Mouse (Mus musculus) midbrain, embryonic 12.5 days (tissue): ENCODE measurements around the gene Mycbp2. TPM values are rescaled to one million over a fixed set of nuclear protein-coding genes. Genes with fewer than 3 reads are reported as not detected.

Experiments
- ATAC-seq: fragments of 200-750 bp; cut with Nextera tagmentation; 2 replicates; pipeline ENCODE4 v1.8.0; 2017; ENCODE audit warnings: low read depth, moderate TSS enrichment, moderate library complexity; ENCODE audit not compliant: low FRiP score
- H3K27ac ChIP-seq: fragments of 300-500 bp; sonication (generic); replicated peaks from 2 replicates; pipeline ENCODE4 v1.5.1; 2016; ENCODE audit warnings: mild to moderate bottlenecking
- H3K27me3 ChIP-seq: fragments of 300-500 bp; sonication (generic); 2 replicates; pipeline ENCODE4 v1.6.1; 2016; ENCODE audit warnings: mild to moderate bottlenecking
- H3K36me3 ChIP-seq: fragments of 300-500 bp; sonication (generic); 2 replicates; pipeline ENCODE4 v1.6.1; 2016
- H3K4me1 ChIP-seq: fragments of 300-500 bp; sonication (generic); 2 replicates; pipeline ENCODE4 v1.6.1; 2016
- H3K4me2 ChIP-seq: fragments of 300-500 bp; sonication (generic); replicated peaks from 2 replicates; pipeline ENCODE4 v1.6.1; 2016; ENCODE audit warnings: mild to moderate bottlenecking, moderate library complexity
- H3K4me3 ChIP-seq: fragments of 300-500 bp; sonication (generic); 2 replicates; pipeline ENCODE4 v1.5.1; 2016; ENCODE audit warnings: mild to moderate bottlenecking
- H3K9ac ChIP-seq: fragments of 300-500 bp; sonication (generic); replicated peaks from 2 replicates; pipeline ENCODE4 v1.6.1; 2016; ENCODE audit warnings: mild to moderate bottlenecking, moderate library complexity
- H3K9me3 ChIP-seq: fragments of 300-500 bp; sonication (generic); 2 replicates; pipeline ENCODE4 v1.6.1; 2016; ENCODE audit warnings: mild to moderate bottlenecking
- WGBS: fragments of 180-500 bp; shearing (Covaris S2); methylation state at CpG from one replicate; pipeline ENCODE4 v1.1.7; 2016; 5-methylcytosine and 5-hydroxymethylcytosine counted together
- polyA plus RNA-seq: library from polyadenylated mRNA; unstranded; fragments of >200 nt; fragmentation: Nextera tagmentation; extraction: Ambion mirVana; gene quantifications from 2 replicates; pipeline ENCODE4 v1.2.1, GENCODE M21; 2016

Gene Mycbp2
- polyA plus RNA-seq, 1 experiment from 2014 or later = 34.4 TPM

- ATAC-seq = no peak; the same call in 1 of the 2 replicates
- Histone ChIP-seq H3K4me3 (no peak overlapping the region), H3K36me3 (peaks cover 42% of the 10 kb centered on the region)
Measured at GRCm38 (mm10) chr14:103079209-103079977, 267.2 kb downstream of the Mycbp2 start.

DNA sequence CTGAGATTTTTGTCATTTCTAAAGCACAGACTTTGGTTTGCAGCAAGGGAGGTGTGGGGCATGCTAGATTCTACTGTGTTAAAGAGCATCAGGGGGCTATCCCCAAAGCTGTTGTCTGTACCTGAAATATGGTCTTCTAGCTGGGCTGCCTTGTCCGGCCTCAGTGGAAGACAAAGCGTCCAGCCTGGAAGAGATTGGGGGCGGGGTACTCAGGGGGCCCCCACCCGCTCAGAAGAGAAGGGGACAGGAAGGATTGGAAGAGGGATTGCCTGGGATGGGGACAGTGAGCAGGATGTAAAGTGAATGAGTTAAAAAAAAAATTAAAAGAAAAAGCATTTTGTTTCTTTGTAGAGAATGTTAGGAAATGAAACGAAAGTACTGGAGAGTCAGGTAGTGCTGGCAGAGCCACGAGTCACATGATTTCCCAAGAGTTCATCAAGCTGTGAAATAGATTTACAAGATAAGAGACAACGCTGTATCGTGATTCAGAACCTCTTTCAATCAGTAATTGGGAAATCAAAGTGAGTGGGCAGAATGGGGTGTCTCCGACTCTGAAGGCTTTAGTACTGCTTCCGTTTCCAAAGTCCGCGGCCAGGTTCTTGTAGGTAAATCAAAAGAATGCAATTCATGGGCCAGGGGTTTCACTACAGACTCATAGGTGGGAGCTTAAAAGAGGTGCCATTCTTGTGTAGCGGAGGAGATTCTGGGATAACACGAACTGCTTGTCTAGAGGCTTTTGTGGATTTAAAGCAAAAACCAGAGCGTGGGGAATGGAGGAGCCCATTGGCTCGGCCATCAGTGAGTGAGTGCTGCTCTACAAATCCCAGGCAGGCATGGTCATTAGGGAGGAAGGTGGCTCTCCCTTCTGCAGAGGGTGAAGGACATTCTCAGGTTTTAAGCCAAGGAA, 268.4 kb downstream of the Mycbp2 start:
- Histone ChIP-seq H3K36me3 (peaks cover 38% of the 10 kb centered on the region), H3K27ac (no peak overlapping the region), H3K4me2 (no peak overlapping the region), H3K9me3 (no peaks in the 10 kb centered on the region), H3K27me3 (no peaks in the 10 kb centered on the region), H3K4me1 (no peaks in the 10 kb centered on the region), H3K9ac (no peak overlapping the region), H3K4me3 (no peak overlapping the region)
- no peak for ATAC-seq
- 91% methylated on average over 16 of the region's 16 CpGs for WGBS

More at GRCm38 (mm10) chr14:103079209-103079977, 267.2 kb downstream of the Mycbp2 start:
- no peaks in the 10 kb centered on the region for H3K4me1 ChIP-seq
- no peaks in the 10 kb centered on the region for H3K9me3 ChIP-seq
- H3K27ac ChIP-seq = no peak overlapping the region
- H3K4me2 ChIP-seq = no peak overlapping the region
- no peak overlapping the region for H3K9ac ChIP-seq
- 91% methylated on average over 9 of the region's 9 CpGs for WGBS
- H3K27me3 ChIP-seq = no peaks in the 10 kb centered on the region

- Histone ChIP-seq H3K27ac (no peak overlapping the region), H3K9ac (no peak overlapping the region), H3K27me3 (no peaks in the 10 kb centered on the region), H3K9me3 (no peaks in the 10 kb centered on the region), H3K36me3 (peaks cover 31% of the 10 kb centered on the region; the same call in 1 of the 2 replicates), H3K4me1 (no peaks in the 10 kb centered on the region), H3K4me3 (no peak overlapping the region), H3K4me2 (no peak overlapping the region)
- ATAC-seq = no peak
- WGBS = 93% methylated on average over 9 of the region's 9 CpGs
Measured at GRCm38 (mm10) chr14:103077272-103078005, 269.2 kb downstream of the Mycbp2 start.

DNA sequence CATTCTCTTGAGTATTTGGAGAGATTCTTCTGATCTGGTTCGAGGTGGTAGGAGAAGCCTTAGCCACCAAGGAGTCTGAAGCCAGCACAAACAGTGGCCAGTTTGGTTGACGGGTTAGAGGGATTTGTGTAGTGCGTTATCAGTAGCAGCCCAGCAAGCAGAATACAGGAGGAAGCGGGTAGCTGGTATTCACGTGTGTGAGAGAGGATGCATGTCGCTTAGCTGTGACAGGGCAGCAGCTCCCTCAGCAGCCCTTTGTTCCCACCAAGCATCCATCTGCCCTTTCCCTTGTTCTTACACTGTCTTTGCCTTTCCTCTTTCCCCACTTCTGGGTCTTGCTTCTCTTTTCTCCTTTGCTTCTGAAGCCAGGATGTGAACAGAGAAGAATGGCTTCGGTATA, 271.4 kb downstream of the Mycbp2 start:
- no peak for ATAC-seq
- Histone ChIP-seq H3K4me1 (peaks cover 6% of the 10 kb centered on the region; the same call in 1 of the 2 replicates), H3K9me3 (no peaks in the 10 kb centered on the region), H3K4me2 (no peak overlapping the region), H3K27me3 (no peaks in the 10 kb centered on the region), H3K36me3 (peaks cover 28% of the 10 kb centered on the region; the same call in 1 of the 2 replicates), H3K4me3 (no peak overlapping the region), H3K9ac (no peak overlapping the region), H3K27ac (no peak overlapping the region)
- WGBS = 61% methylated on average over 7 of the region's 7 CpGs

- Histone ChIP-seq H3K4me3 (no peak overlapping the region), H3K27ac (no peak overlapping the region), H3K27me3 (no peaks in the 10 kb centered on the region), H3K36me3 (peaks cover 17% of the 10 kb centered on the region; the same call in 1 of the 2 replicates), H3K9ac (no peak overlapping the region), H3K9me3 (no peaks in the 10 kb centered on the region), H3K4me1 (peaks cover 6% of the 10 kb centered on the region; the same call in 1 of the 2 replicates), H3K4me2 (no peak overlapping the region)
- ATAC-seq = no peak
- WGBS = 83% methylated on average over 8 of the region's 8 CpGs
Measured at GRCm38 (mm10) chr14:103073825-103074224, 272.8 kb downstream of the Mycbp2 start.

DNA sequence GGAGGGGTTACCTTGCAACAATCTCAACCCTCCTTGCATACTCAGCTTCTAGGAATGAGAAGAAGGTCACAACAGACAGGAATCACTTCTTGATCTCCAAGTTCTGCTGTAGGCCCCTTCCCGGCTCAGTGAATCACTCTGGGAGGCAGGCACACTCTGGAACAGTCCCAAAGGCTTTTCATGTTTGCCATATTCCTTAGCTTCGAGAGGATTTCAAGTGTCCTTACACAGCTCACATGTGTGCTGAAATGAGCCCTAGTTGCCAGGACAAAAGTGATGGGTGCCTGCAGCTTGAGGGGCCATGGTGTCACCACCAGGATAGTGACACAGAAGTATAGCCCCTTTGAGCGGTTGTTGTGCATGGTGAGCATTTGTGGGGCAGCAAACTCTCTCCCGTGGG, 273.9 kb downstream of the Mycbp2 start:
- peaks cover 12% of the 10 kb centered on the region; the same call in 1 of the 2 replicates for H3K36me3 ChIP-seq
- no peaks in the 10 kb centered on the region for H3K27me3 ChIP-seq
- no peak overlapping the region for H3K27ac ChIP-seq

DNA sequence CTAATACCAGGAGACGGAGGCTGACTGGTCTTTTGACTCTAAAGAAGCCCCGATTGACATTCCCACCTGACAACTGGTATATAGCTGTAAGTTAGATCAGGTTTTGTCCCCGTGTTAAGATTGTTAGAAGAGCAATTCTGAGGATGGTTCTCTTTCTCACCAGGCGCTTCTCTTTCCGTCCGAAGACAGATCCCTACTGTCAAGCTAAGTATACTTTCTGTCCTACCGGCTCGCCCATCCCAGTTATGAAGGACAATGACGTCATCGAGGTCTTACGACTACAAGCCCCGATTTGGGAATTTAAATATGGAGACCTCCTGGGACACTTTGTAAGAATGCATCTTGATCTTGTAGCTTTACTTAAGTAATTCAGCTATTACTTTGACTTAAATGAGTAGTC, 275.1 kb downstream of the Mycbp2 start:
- Histone ChIP-seq H3K4me2 (no peak overlapping the region), H3K4me1 (peaks cover 6% of the 10 kb centered on the region; the same call in 1 of the 2 replicates), H3K27me3 (no peaks in the 10 kb centered on the region), H3K27ac (no peak overlapping the region), H3K4me3 (no peak overlapping the region), H3K36me3 (peaks cover 9% of the 10 kb centered on the region; the same call in 1 of the 2 replicates), H3K9ac (no peak overlapping the region), H3K9me3 (no peaks in the 10 kb centered on the region)
- WGBS = 92% methylated on average over 12 of the region's 12 CpGs
- no peak for ATAC-seq

More for the DNA sequence above, 273.9 kb downstream of the Mycbp2 start:
- Histone ChIP-seq H3K4me1 (peaks cover 6% of the 10 kb centered on the region; the same call in 1 of the 2 replicates), H3K9ac (no peak overlapping the region), H3K4me2 (no peak overlapping the region), H3K4me3 (no peak overlapping the region), H3K9me3 (no peaks in the 10 kb centered on the region)
- 92% methylated on average over 4 of the region's 4 CpGs for WGBS
- ATAC-seq = no peak

GRCm38 (mm10) chr14:103070790-103071189, 275.8 kb downstream of the Mycbp2 start:
- WGBS = 6% methylated on average over 10 of the region's 10 CpGs
- H3K27ac ChIP-seq = peak overlapping the region; percentile 74; the same call in 1 of the 2 replicates
- ATAC-seq = no peak
- H3K9ac ChIP-seq = peak overlapping the region; percentile 73
- H3K4me1 ChIP-seq = peaks cover 6% of the 10 kb centered on the region; the same call in 1 of the 2 replicates
- H3K27me3 ChIP-seq = no peaks in the 10 kb centered on the region
- H3K4me2 ChIP-seq = peak overlapping the region; percentile 76
- peak overlapping the region; percentile 65 for H3K4me3 ChIP-seq
- H3K9me3 ChIP-seq = no peaks in the 10 kb centered on the region
- H3K36me3 ChIP-seq = peaks cover 9% of the 10 kb centered on the region; the same call in 1 of the 2 replicates

GRCm38 (mm10) chr14:103069864-103070611, 276.6 kb downstream of the Mycbp2 start, which contains the start of gene Cln5:
Gene Cln5 (plus strand): TSS chr14:103070216.
- Histone ChIP-seq H3K27me3 (no peaks in the 10 kb centered on the region), H3K4me2 (peak within 1 kb of the TSS; percentile 76), H3K36me3 (peaks cover 5% of the 10 kb centered on the region; the same call in 1 of the 2 replicates), H3K9me3 (no peaks in the 10 kb centered on the region), H3K9ac (peak within 1 kb of the TSS; percentile 73), H3K27ac (peak within 1 kb of the TSS; percentile 74), H3K4me1 (peaks cover 9% of the 10 kb centered on the region; the same call in 1 of the 2 replicates), H3K4me3 (peak within 1 kb of the TSS; percentile 65)
- under 1% methylated on average over 61 of the region's 65 CpGs for WGBS
- ATAC-seq = peak; percentile 98

- no peaks in the 10 kb centered on the region for H3K9me3 ChIP-seq
- no peaks in the 10 kb centered on the region for H3K27me3 ChIP-seq
- WGBS = 9% methylated on average over 12 of the region's 12 CpGs
- peaks cover 9% of the 10 kb centered on the region; the same call in 1 of the 2 replicates for H3K4me1 ChIP-seq
- no peaks in the 10 kb centered on the region; the same call in 1 of the 2 replicates for H3K36me3 ChIP-seq
- peak overlapping the region; percentile 76 for H3K4me2 ChIP-seq
- H3K27ac ChIP-seq = peak overlapping the region; percentile 74
- peak overlapping the region; percentile 73 for H3K9ac ChIP-seq
- peak overlapping the region; percentile 65 for H3K4me3 ChIP-seq
- peak; percentile 71 for ATAC-seq
Measured at GRCm38 (mm10) chr14:103069465-103069863, 277.1 kb downstream of the Mycbp2 start.
